Mouse (Mus musculus): ENCODE data around the gene Tmem243. TPM values are rescaled to one million over a fixed set of nuclear protein-coding genes. Genes with fewer than 3 reads are reported as not detected.
A peak's percentile ranks its signal among the peaks of the same experiment; 100 is the strongest.

Tmem243 gene
- polyA plus RNA-seq (2014; fragmentation: Nextera tagmentation; extraction: Ambion mirVana) = 27.7 and 28.1 TPM in 2 replicates

- 0 out of 2 replicates have a peak, but pooled peaks cover 6% of the 10 kb centered on the region for H3K4me1 ChIP-seq (ENCODE audit: control insufficient read depth, insufficient read depth, low read length)
- ATAC-seq (ENCODE audit: low FRiP score, low TSS enrichment) = peak; percentile 97
- under 1% methylated on average over 52 of the region's 59 CpGs for WGBS
- peak within 1 kb of the TSS; percentile 83 for H3K9ac ChIP-seq (ENCODE audit: low read depth, low read length)
- H3K4me3 ChIP-seq (ENCODE audit: low read length) = peak within 1 kb of the TSS; percentile 89
- peaks cover 9% of the 10 kb centered on the region; the same call in 1 of the 2 replicates for H3K9me3 ChIP-seq (ENCODE audit: control insufficient read depth, low read length)
- H3K27ac ChIP-seq (ENCODE audit: low read depth, low read length) = no peak within 1 kb of the TSS
- no peaks in the 10 kb centered on the region for H3K27me3 ChIP-seq (ENCODE audit: control insufficient read depth, insufficient read depth, low read length)
- no peaks in the 10 kb centered on the region for H3K36me3 ChIP-seq (ENCODE audit: control insufficient read depth, insufficient read depth, low read length)
- H3K4me2 ChIP-seq (replicated peaks; ENCODE audit: low read depth, low read length) = peak within 1 kb of the TSS; percentile 88
These were observed at the start of gene Tmem243 for GRCm38 (mm10) chr5:9100207-9100848. Gene Tmem243, plus strand, starts transcription at chr5:9100668.

GRCm38 (mm10) chr5:9056020-9056660 is 44.3 kb upstream of the Tmem243 start:
- peak; percentile 71; the same call in 1 of the 2 replicates for ATAC-seq (ENCODE audit: low FRiP score, low TSS enrichment)
- Histone ChIP-seq H3K27ac (ENCODE audit: low read depth, low read length) (no peak overlapping the region), H3K4me1 (ENCODE audit: control insufficient read depth, insufficient read depth, low read length) (no peaks in the 10 kb centered on the region), H3K9me3 (ENCODE audit: control insufficient read depth, low read length) (no peaks in the 10 kb centered on the region), H3K9ac (ENCODE audit: low read depth, low read length) (no peak overlapping the region), H3K36me3 (ENCODE audit: control insufficient read depth, insufficient read depth, low read length) (no peaks in the 10 kb centered on the region), H3K4me3 (ENCODE audit: low read length) (no peak overlapping the region), H3K4me2 (replicated peaks; ENCODE audit: low read depth, low read length) (no peak overlapping the region), H3K27me3 (ENCODE audit: control insufficient read depth, insufficient read depth, low read length) (no peaks in the 10 kb centered on the region)
- 30% methylated on average over 3 of the region's 3 CpGs for WGBS

- Histone ChIP-seq H3K9ac (ENCODE audit: low read depth, low read length) (no peak overlapping the region), H3K9me3 (ENCODE audit: control insufficient read depth, low read length) (no peaks in the 10 kb centered on the region), H3K27ac (ENCODE audit: low read depth, low read length) (no peak overlapping the region), H3K4me3 (ENCODE audit: low read length) (no peak overlapping the region), H3K4me1 (ENCODE audit: control insufficient read depth, insufficient read depth, low read length) (no peaks in the 10 kb centered on the region), H3K27me3 (ENCODE audit: control insufficient read depth, insufficient read depth, low read length) (no peaks in the 10 kb centered on the region), H3K36me3 (ENCODE audit: control insufficient read depth, insufficient read depth, low read length) (no peaks in the 10 kb centered on the region), H3K4me2 (replicated peaks; ENCODE audit: low read depth, low read length) (no peak overlapping the region)
- WGBS = 75% methylated on average over 5 of the region's 5 CpGs
- no peak for ATAC-seq (ENCODE audit: low FRiP score, low TSS enrichment)
These were observed 43.1 kb upstream of the Tmem243 start for GRCm38 (mm10) chr5:9057277-9057879.

GRCm38 (mm10) chr5:9059303-9060023 is 41.0 kb upstream of the Tmem243 start:
- WGBS = 79% methylated on average over 6 of the region's 6 CpGs
- H3K9me3 ChIP-seq (ENCODE audit: control insufficient read depth, low read length) = no peaks in the 10 kb centered on the region
- ATAC-seq (ENCODE audit: low FRiP score, low TSS enrichment) = no peak
- no peaks in the 10 kb centered on the region for H3K27me3 ChIP-seq (ENCODE audit: control insufficient read depth, insufficient read depth, low read length)
- no peak overlapping the region for H3K4me2 ChIP-seq (replicated peaks; ENCODE audit: low read depth, low read length)
- no peak overlapping the region for H3K9ac ChIP-seq (ENCODE audit: low read depth, low read length)
- no peaks in the 10 kb centered on the region for H3K4me1 ChIP-seq (ENCODE audit: control insufficient read depth, insufficient read depth, low read length)
- H3K4me3 ChIP-seq (ENCODE audit: low read length) = no peak overlapping the region
- H3K36me3 ChIP-seq (ENCODE audit: control insufficient read depth, insufficient read depth, low read length) = no peaks in the 10 kb centered on the region
- no peak overlapping the region for H3K27ac ChIP-seq (ENCODE audit: low read depth, low read length)

GRCm38 (mm10) chr5:9060228-9060627 is 40.2 kb upstream of the Tmem243 start:
- Histone ChIP-seq H3K4me1 (ENCODE audit: control insufficient read depth, insufficient read depth, low read length) (no peaks in the 10 kb centered on the region), H3K4me3 (ENCODE audit: low read length) (no peak overlapping the region), H3K27me3 (ENCODE audit: control insufficient read depth, insufficient read depth, low read length) (no peaks in the 10 kb centered on the region), H3K9ac (ENCODE audit: low read depth, low read length) (no peak overlapping the region), H3K27ac (ENCODE audit: low read depth, low read length) (no peak overlapping the region), H3K36me3 (ENCODE audit: control insufficient read depth, insufficient read depth, low read length) (no peaks in the 10 kb centered on the region), H3K4me2 (replicated peaks; ENCODE audit: low read depth, low read length) (no peak overlapping the region), H3K9me3 (ENCODE audit: control insufficient read depth, low read length) (no peaks in the 10 kb centered on the region)
- no peak for ATAC-seq (ENCODE audit: low FRiP score, low TSS enrichment)
- WGBS = 86% methylated on average over 14 of the region's 14 CpGs

- H3K4me1 ChIP-seq (ENCODE audit: control insufficient read depth, insufficient read depth, low read length) = no peaks in the 10 kb centered on the region
- WGBS = 90% methylated on average over 1 of the region's 1 CpGs
These were observed 36.3 kb upstream of the Tmem243 start for GRCm38 (mm10) chr5:9064217-9064616.

GRCm38 (mm10) chr5:9068886-9069285 is 31.6 kb upstream of the Tmem243 start:
- no peak overlapping the region for H3K4me2 ChIP-seq (replicated peaks; ENCODE audit: low read depth, low read length)
- no peaks in the 10 kb centered on the region for H3K9me3 ChIP-seq (ENCODE audit: control insufficient read depth, low read length)
- 85% methylated on average over 2 of the region's 2 CpGs for WGBS
- no peak for ATAC-seq (ENCODE audit: low FRiP score, low TSS enrichment)
- no peak overlapping the region for H3K4me3 ChIP-seq (ENCODE audit: low read length)
- H3K9ac ChIP-seq (ENCODE audit: low read depth, low read length) = no peak overlapping the region
- H3K27me3 ChIP-seq (ENCODE audit: control insufficient read depth, insufficient read depth, low read length) = no peaks in the 10 kb centered on the region
- H3K27ac ChIP-seq (ENCODE audit: low read depth, low read length) = no peak overlapping the region
- no peaks in the 10 kb centered on the region for H3K4me1 ChIP-seq (ENCODE audit: control insufficient read depth, insufficient read depth, low read length)
- no peaks in the 10 kb centered on the region for H3K36me3 ChIP-seq (ENCODE audit: control insufficient read depth, insufficient read depth, low read length)

More at GRCm38 (mm10) chr5:9064217-9064616, 36.3 kb upstream of the Tmem243 start:
- no peak overlapping the region for H3K4me2 ChIP-seq (replicated peaks; ENCODE audit: low read depth, low read length)
- no peaks in the 10 kb centered on the region for H3K27me3 ChIP-seq (ENCODE audit: control insufficient read depth, insufficient read depth, low read length)
- no peak overlapping the region for H3K9ac ChIP-seq (ENCODE audit: low read depth, low read length)
- no peak overlapping the region for H3K4me3 ChIP-seq (ENCODE audit: low read length)
- H3K9me3 ChIP-seq (ENCODE audit: control insufficient read depth, low read length) = no peaks in the 10 kb centered on the region
- no peak overlapping the region for H3K27ac ChIP-seq (ENCODE audit: low read depth, low read length)
- no peaks in the 10 kb centered on the region for H3K36me3 ChIP-seq (ENCODE audit: control insufficient read depth, insufficient read depth, low read length)
- ATAC-seq (ENCODE audit: low FRiP score, low TSS enrichment) = no peak

GRCm38 (mm10) chr5:9069599-9070209 is 30.8 kb upstream of the Tmem243 start:
- ATAC-seq (ENCODE audit: low FRiP score, low TSS enrichment) = no peak
- H3K9me3 ChIP-seq (ENCODE audit: control insufficient read depth, low read length) = no peaks in the 10 kb centered on the region
- H3K4me3 ChIP-seq (ENCODE audit: low read length) = no peak overlapping the region

More at GRCm38 (mm10) chr5:9069599-9070209, 30.8 kb upstream of the Tmem243 start:
- Histone ChIP-seq H3K4me2 (replicated peaks; ENCODE audit: low read depth, low read length) (no peak overlapping the region), H3K4me1 (ENCODE audit: control insufficient read depth, insufficient read depth, low read length) (no peaks in the 10 kb centered on the region), H3K36me3 (ENCODE audit: control insufficient read depth, insufficient read depth, low read length) (no peaks in the 10 kb centered on the region), H3K9ac (ENCODE audit: low read depth, low read length) (no peak overlapping the region), H3K27me3 (ENCODE audit: control insufficient read depth, insufficient read depth, low read length) (no peaks in the 10 kb centered on the region), H3K27ac (ENCODE audit: low read depth, low read length) (no peak overlapping the region)
- 49% methylated on average over 6 of the region's 6 CpGs for WGBS

Data from kidney, embryonic 14.5 days (tissue).